Mouse (Mus musculus) cerebellum, postnatal 25 days (tissue): Measurements from ENCODE around the gene Grcc10.

Experiments
- DNase-seq, 2 experiments: peaks; one replicate each; pipeline ENCODE4 v3.0.0; 2021; ENCODE audit warnings: mixed read lengths in 2 of 2

Grcc10 gene

GRCm38 (mm10) chr6:124740888-124741761, at the start of gene Grcc10:
Gene Grcc10, minus strand, starts transcription at chr6:124741374.
- peak; percentile 88 to 89 for DNase-seq

DNA sequence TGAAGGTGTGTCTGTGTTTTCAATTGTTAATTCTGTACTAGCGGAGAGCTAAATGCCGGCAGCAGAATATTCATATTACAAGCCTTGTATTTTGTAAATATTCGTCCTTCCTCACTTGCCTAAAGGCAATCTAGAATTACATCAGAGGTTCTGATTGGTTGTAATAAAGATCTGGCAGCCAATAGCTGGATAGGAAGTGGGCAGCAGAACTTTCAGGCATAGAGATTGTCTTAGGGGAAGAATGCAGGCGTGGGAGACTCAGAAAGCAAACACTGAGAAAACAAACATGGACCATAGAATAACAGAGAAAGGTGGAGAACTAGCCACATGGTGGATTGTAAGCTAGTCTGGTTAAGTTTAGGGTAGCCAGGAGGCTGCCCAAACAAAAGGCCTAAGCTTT, 48.9 kb upstream of the Grcc10 start:
- DNase-seq = no peak

DNA sequence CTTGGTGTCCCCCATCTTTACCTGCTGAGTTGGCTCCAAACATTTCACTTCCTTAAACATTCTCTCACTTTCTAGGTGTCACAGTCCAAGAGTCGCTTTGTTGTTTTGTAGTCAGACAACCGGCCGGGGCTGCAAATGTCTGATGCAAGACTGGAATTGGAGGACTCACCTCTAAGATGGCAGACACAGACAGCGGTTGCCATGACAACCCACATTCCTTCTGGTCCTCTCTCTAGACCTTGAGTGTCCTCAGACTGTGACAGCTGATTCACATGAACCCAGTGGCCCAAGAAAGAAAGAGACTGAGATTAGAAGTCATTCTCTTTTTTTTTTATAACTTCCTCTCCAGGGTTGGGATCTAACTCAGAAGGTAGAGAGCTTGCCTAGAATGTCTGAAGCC, 48.3 kb upstream of the Grcc10 start:
- no peak for DNase-seq

DNA sequence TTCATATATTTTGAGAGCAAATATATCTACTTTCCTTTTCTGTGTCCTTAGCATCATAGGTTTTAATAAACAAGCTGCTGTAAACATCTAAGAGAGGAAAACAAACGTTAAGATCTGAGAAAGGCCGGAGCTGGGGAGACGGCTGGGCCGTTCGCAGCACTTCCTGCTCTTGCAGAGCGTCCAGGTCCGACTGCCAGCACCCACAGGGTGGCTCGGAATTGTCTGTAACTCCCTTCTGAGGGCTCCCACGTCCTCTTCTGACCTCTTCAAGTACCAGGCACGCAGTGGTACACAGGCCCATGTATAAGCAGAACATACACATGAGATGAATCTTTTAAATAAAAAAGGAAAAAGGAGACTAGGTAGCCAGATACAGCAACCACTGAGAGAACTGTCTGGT, 46.5 kb upstream of the Grcc10 start:
- DNase-seq = peak; percentile 63 to 65

GRCm38 (mm10) chr6:124786756-124787420, 45.7 kb upstream of the Grcc10 start:
- peak; percentile 90 to 92 for DNase-seq

- DNase-seq = peak; percentile 23 to 28
Observed at GRCm38 (mm10) chr6:124782436-124782835, 41.3 kb upstream of the Grcc10 start.

DNA sequence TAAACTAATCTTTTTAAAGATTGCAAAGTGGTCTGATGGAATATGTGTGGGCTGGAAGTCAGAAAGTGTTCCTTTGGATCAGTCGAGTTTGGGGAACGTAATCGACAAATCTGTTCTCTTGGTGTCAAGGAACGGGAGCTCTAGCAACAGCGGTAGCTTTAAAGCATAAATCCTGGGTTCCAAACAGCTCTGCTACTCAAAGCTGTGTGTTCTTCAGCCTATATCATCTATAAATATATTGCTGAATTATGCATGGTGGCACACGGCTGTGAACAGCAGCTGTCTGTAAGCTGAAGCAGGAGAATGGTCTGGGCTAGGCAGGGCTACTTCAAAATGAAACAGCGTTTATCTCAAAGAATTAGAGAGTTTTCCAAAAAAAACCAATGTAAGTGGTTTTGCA, 39.7 kb upstream of the Grcc10 start:
- no peak for DNase-seq

- DNase-seq = no peak
Observed at GRCm38 (mm10) chr6:124779984-124780416, 38.8 kb upstream of the Grcc10 start.

DNA sequence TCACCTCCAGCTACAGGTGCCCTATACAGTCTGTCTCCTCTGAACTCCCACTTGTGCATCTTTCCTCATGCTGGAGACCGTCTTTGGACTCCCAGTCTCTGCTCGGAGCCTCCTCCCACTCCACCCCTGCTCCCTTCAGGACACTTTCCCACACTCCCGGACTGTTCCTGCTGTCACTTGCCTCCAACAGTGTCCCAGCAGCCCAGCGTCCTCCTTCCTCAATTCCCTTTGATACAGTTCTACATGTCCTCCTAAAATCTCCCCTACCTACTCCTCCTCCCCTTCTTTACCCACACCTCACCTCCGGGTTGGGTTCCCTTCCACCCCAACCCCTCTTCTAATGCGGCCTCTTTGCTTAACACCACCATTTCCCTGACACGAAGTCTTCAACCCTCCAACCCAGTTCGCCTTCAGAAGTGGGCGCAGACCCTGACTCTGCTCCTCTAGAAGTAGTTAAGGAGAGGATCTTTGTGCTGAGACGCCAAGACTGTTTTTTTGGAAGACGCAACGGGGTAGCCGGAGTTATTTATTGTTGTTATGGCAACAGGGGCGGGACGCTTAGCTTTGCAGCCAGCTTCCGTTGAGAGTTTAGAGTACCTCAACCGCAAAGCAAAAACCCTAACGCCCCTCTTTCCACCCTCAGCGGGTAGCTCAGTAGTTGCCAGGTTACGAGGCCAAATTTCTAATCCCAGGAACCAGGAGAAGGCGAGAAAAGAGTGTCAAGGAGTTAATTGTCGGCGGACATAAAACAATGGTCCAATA, 38.2 kb upstream of the Grcc10 start, which contains the start of gene Lrrc23:
TSS of gene Lrrc23 (minus strand) at position 506 of the 762 bp plus-strand sequence.
- DNase-seq = peak; percentile 52 to 61

- DNase-seq = peak; percentile 65
Observed at GRCm38 (mm10) chr6:124770511-124770910, 29.3 kb upstream of the Grcc10 start.

GRCm38 (mm10) chr6:124770013-124770412, 28.8 kb upstream of the Grcc10 start:
- DNase-seq = peak in 1 of 2 experiments; percentile 63

DNA sequence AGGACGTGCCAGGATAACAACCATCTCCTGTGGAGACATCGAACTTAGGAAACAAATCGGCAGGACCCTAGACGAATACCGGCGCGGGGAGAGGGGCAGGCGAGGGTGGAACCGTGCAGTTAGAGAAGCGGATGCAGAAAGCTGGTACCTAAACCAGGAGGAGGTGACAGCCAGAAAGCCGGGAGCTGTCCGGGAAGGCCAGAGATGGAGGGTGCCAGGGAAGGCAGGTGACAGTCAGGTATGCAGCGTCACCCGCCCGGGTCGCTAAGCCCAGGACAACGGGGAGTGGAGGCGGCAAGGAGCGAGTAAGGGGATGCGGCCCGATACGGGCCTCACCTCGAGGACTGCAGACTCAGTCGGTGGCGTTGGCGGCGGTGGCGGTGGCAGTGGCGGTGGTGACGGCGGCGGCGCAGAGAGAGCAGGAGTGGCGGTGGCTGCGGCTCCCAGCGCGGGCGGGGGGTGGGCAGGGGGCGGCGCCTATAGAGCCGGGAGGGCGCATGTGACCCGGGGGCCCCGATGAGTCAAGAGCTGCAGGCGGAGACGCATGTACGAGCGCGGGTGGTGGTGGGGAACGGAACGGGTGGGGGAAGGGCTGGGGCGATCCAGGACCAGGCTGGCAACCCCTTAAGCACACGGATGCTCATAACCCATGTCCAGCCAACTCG, 28.1 kb upstream of the Grcc10 start, which contains the start of gene Eno2:
TSS of gene Eno2 (minus strand) at position 573 of the 665 bp plus-strand sequence.
- peak; percentile 85 to 94 for DNase-seq

- DNase-seq = no peak
Observed at GRCm38 (mm10) chr6:124768704-124769044, 27.5 kb upstream of the Grcc10 start.

- DNase-seq = peak; percentile 74 to 83
Observed at GRCm38 (mm10) chr6:124767920-124768703, 26.9 kb upstream of the Grcc10 start.

DNA sequence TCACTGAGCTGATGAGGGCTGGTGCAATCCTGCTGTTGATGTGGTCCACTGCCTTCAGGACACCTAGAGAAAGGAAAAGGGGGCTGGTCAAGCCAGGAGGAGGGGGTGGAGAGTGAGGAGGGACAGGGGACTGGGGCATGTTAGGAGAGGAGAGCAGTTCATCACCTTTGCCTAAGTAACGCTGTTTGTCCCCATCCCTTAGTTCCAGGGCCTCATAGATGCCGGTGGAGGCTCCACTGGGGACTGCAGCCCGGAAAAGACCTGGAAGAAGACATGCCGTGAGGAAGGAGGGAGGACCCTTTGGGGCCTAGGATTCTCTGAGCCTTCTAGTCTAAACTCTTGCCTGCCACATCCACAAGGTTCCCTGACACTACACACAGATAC, 26.4 kb upstream of the Grcc10 start:
- no peak for DNase-seq

- no peak for DNase-seq
Observed at GRCm38 (mm10) chr6:124765951-124766350, 24.8 kb upstream of the Grcc10 start.

GRCm38 (mm10) chr6:124759259-124759658, 18.1 kb upstream of the Grcc10 start:
- DNase-seq = peak; percentile 85 to 92

- DNase-seq = peak; percentile 29 to 32
Observed at GRCm38 (mm10) chr6:124758849-124759232, 17.7 kb upstream of the Grcc10 start.

GRCm38 (mm10) chr6:124757909-124758848, 17.0 kb upstream of the Grcc10 start:
- DNase-seq = peak; percentile 79 to 83

DNA sequence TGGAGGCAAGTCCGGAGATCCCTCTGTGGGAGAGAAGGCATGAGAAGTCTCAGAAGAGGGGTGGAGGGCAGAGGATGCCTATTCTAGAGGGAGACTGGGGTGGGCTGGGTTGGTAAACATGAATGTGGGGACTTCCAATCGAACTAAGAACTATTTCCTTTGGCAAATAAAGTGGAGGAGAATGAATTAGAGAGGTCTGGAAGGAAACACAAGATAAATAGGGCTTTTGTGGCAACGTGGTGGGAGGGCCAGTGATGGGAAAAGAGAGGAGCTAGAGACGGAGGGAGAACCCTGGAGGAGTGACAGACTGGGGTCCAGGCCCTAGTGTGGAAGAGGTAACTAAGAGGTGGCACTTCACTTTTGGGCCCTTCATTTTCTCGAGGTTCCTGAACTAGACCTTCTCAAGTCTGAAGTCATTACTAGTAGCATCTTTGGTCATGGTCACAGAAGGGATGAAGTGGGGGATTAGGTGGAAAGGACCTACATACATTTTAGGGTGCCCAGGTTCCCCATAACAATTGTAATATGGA, 16.2 kb upstream of the Grcc10 start:
- peak; percentile 19 to 34 for DNase-seq
